ENCODE assay signal across 9 mouse cellular contexts in the genomic region with DNA sequence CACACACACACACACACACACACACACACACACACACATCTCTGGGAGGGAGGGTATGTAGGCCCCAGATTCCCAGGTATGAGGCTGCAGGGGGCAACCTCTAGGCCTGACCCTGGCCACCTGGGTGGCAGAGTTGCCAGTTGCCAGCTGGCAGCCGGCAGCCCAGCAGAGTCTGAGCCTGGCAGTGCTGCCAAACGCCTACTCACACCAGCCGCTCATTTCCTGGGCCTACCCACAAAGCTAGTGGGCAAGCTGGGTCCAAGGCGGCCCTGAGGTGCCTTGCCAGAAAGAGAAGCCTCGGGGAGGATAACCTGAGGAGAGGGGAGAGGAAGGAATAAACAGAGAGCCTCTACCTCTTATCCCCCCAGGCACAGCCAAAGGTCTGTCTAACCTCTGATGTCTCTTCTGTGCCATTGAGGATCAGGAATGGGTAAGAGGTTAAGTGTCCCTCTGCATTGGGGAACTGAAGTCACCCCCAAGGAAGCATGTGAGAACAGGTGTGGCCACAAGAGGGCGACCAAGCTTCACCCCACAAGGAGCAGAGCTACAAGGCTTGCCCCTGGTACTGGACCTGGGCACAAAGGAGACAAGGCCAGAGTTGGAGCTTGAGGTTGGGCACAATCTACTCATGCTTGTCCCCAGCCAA.
A peak's percentile ranks its signal among the peaks of the same experiment; 100 is the strongest.
DNase-seq lines count a peak whose midpoint lies in the region; ATAC-seq and TF ChIP-seq lines count a peak whose summit lies in the region.
"Had no signal": no experiment of that assay in that cellular context is flagged by ENCODE, and none has a peak within 500 bp of the region (broad histone marks: within the 10 kb centered on the region; RNA-seq: fewer than 3 reads in every experiment).

No protein-coding gene starts in this region.

- H3K79me2 ChIP-seq in liver, adult 2 months (ENCODE audit: control insufficient read depth, insufficient read depth, low read length): no peaks in the 10 kb centered on the region

- 46% methylated on average over 6 of the region's 6 CpGs for WGBS in liver, embryonic 12.5 days (ENCODE audit: insufficient replicate concordance)
- 42% methylated on average over 6 of the region's 6 CpGs for WGBS in liver, adult 2 months
- WGBS in neural tube, embryonic 11.5 days: 60% methylated on average over 6 of the region's 6 CpGs

- no peaks in the 10 kb centered on the region for H3K4me1 ChIP-seq in liver, embryonic 12.5 days
- H3K4me1 ChIP-seq in liver, adult 2 months (ENCODE audit: control insufficient read depth, insufficient read depth, low read length): no peaks in the 10 kb centered on the region
- no peaks in the 10 kb centered on the region for H3K4me1 ChIP-seq in neural tube, embryonic 11.5 days (ENCODE audit: control insufficient read depth, insufficient read depth, low read length)

- no peak for TF ChIP-seq POLR2A in liver, adult 2 months (IDR thresholded peaks at IDR 0.05; ENCODE audit: extremely low read depth, insufficient read depth, low read length)

- no peaks in the 10 kb centered on the region for H3K9me3 ChIP-seq in liver, embryonic 12.5 days (replicated peaks)
- no peaks in the 10 kb centered on the region for H3K9me3 ChIP-seq in neural tube, embryonic 11.5 days (ENCODE audit: control insufficient read depth, low read length)
- H3K9me3 ChIP-seq: stomach, embryonic 15.5 days had no signal

- no peak overlapping the region for H3K4me2 ChIP-seq in liver, embryonic 12.5 days
- no peak overlapping the region for H3K4me2 ChIP-seq in neural tube, embryonic 11.5 days (ENCODE audit: low read depth)
- H3K4me2 ChIP-seq: stomach, embryonic 15.5 days had no signal

- no peak overlapping the region for H3K4me3 ChIP-seq in liver, embryonic 12.5 days
- H3K4me3 ChIP-seq in liver, adult 2 months (ENCODE audit: insufficient read depth, low read depth, low read length): no peak overlapping the region
- no peak overlapping the region for H3K4me3 ChIP-seq in neural tube, embryonic 11.5 days (ENCODE audit: low read depth, low read length)
- H3K4me3 ChIP-seq: stomach, embryonic 15.5 days had no signal

- no peak for ATAC-seq in liver, embryonic 12.5 days
- no peak for ATAC-seq in neural tube, embryonic 11.5 days (ENCODE audit: insufficient read depth, low FRiP score, low TSS enrichment)

- H3K27ac ChIP-seq in liver, embryonic 12.5 days: no peak overlapping the region
- no peak overlapping the region for H3K27ac ChIP-seq in liver, adult 2 months (replicated peaks; ENCODE audit: insufficient read depth, low read depth, low read length)
- no peak overlapping the region for H3K27ac ChIP-seq in neural tube, embryonic 11.5 days (ENCODE audit: low read depth, low read length)
- H3K27ac ChIP-seq: stomach, embryonic 15.5 days had no signal

- no peaks in the 10 kb centered on the region for H3K27me3 ChIP-seq in liver, embryonic 12.5 days (replicated peaks)
- H3K27me3 ChIP-seq in liver, adult 2 months (ENCODE audit: control insufficient read depth, insufficient read depth, low read length): no peaks in the 10 kb centered on the region
- no peaks in the 10 kb centered on the region for H3K27me3 ChIP-seq in neural tube, embryonic 11.5 days (ENCODE audit: control insufficient read depth, insufficient read depth, low read length)
- H3K27me3 ChIP-seq: stomach, embryonic 15.5 days had no signal

- DNase-seq in liver: peak; percentile 57
- peak; percentile 91 to 93 for DNase-seq in cerebellum, postnatal 10 days
- DNase-seq in frontal cortex, postnatal 36 days (ENCODE audit: low spot score in 2 of 2): peak; percentile 79 to 81
- DNase-seq in kidney, adult 8-10 months: peak; percentile 51 to 74
- DNase-seq in liver, adult 2 months (ENCODE audit: extremely low read depth, low read depth, low spot score): peak; percentile 48
- DNase-seq in neural tube, embryonic 11.5 days (ENCODE audit: low spot score): peak; percentile 78
- peak; percentile 88 for DNase-seq in testis, postnatal 10 days (ENCODE audit: low spot score)

- TF ChIP-seq CTCF in liver, adult 2 months (IDR thresholded peaks at IDR 0.05; ENCODE audit: low read depth, low read length): peak; percentile 93

- H3K9ac ChIP-seq in liver, embryonic 12.5 days: no peak overlapping the region
- no peak overlapping the region for H3K9ac ChIP-seq in liver, adult 2 months (ENCODE audit: low read depth, low read length)
- no peak overlapping the region for H3K9ac ChIP-seq in neural tube, embryonic 11.5 days (ENCODE audit: low read length)
- H3K9ac ChIP-seq: stomach, embryonic 15.5 days had no signal

- H3K36me3 ChIP-seq in liver, embryonic 12.5 days: no peaks in the 10 kb centered on the region
- no peaks in the 10 kb centered on the region for H3K36me3 ChIP-seq in liver, adult 2 months (ENCODE audit: control insufficient read depth, insufficient read depth, low read length)
- no peaks in the 10 kb centered on the region for H3K36me3 ChIP-seq in neural tube, embryonic 11.5 days (ENCODE audit: control insufficient read depth, insufficient read depth, low read length)
- H3K36me3 ChIP-seq: stomach, embryonic 15.5 days had no signal
